Mouse (Mus musculus): ENCODE measurements around the gene Cideb.
"Not testable (repeated sequence)": the region's sequence is repeated elsewhere in the genome, so short reads cannot be mapped to it uniquely, and the experiment has no call there.

Cideb gene

DNA sequence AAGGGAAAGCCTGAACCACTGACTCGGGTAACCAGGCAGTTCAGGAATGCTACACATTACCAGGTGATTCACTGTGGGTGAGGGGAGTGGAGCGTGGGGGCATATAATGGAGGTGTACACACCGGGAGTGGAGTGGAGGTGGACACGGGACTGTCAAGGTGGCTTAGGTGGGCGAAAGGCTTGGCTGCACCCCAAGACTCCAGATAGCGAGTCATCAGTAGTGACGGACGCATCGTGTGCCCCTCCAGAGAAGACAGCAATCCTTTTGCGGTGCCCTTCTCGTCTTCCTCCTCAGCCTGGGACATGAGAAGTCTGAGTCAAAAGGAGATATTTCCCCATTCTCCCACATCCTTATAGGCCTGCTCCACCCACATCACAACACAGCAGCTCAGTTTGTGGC, 19.5 kb upstream of the Cideb start:
- Histone ChIP-seq H3K36me3 (ENCODE audit: control insufficient read depth, insufficient read depth, low read length, poor library complexity, severe bottlenecking) (no peaks in the 10 kb centered on the region), H3K27me3 (ENCODE audit: control insufficient read depth, insufficient read depth, low read length, poor library complexity, severe bottlenecking) (no peaks in the 10 kb centered on the region)
- DNase-seq (ENCODE audit: low read depth, low spot score), result no peak

DNA sequence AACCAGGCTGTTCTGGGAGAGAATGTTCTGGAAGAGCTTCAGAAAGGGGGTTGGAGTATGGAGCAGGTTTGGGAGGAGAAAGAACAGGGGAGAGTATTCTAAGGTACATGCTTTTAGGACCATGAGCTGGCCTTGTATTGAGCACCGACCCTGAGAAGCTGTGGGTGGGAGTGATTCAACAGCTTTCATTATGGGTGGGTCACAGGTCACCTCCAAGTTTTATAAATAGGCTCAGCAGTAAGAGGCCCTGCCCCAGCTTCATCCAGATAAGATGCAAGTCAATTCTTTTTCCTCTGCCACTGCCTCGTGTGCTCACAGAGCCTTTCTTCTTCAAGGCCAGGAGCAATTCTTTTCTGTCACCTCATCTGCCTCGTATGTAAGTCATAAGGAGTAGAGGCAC, 18.9 kb upstream of the Cideb start:
- H3K36me3 ChIP-seq (ENCODE audit: control insufficient read depth, insufficient read depth, low read length, poor library complexity, severe bottlenecking), result no peaks in the 10 kb centered on the region
- DNase-seq (ENCODE audit: low read depth, low spot score), result no peak
- no peaks in the 10 kb centered on the region for H3K27me3 ChIP-seq (ENCODE audit: control insufficient read depth, insufficient read depth, low read length, poor library complexity, severe bottlenecking)

DNA sequence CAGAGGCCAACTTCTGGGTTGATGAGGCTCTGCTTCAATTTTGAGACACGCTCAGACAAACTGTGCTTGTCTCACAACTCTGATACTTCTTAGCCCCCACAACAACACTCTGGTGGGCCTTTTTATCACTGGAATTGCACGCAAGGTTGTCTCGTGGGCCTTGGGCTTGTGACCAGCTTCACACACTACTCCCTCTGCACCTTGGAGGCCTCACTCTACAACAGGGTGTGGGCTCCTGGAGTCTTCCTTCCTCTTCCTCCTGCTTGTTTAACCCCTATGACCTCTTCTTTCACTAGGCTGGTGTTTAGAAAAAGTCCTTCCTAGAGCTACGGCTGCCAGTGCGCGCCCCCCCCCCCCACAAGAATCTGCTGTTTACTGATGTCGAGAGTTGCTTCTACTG, 18.5 kb upstream of the Cideb start:
- Histone ChIP-seq H3K27me3 (ENCODE audit: control insufficient read depth, insufficient read depth, low read length, poor library complexity, severe bottlenecking) (no peaks in the 10 kb centered on the region), H3K36me3 (ENCODE audit: control insufficient read depth, insufficient read depth, low read length, poor library complexity, severe bottlenecking) (no peaks in the 10 kb centered on the region)
- DNase-seq (ENCODE audit: low read depth, low spot score), result no peak

DNA sequence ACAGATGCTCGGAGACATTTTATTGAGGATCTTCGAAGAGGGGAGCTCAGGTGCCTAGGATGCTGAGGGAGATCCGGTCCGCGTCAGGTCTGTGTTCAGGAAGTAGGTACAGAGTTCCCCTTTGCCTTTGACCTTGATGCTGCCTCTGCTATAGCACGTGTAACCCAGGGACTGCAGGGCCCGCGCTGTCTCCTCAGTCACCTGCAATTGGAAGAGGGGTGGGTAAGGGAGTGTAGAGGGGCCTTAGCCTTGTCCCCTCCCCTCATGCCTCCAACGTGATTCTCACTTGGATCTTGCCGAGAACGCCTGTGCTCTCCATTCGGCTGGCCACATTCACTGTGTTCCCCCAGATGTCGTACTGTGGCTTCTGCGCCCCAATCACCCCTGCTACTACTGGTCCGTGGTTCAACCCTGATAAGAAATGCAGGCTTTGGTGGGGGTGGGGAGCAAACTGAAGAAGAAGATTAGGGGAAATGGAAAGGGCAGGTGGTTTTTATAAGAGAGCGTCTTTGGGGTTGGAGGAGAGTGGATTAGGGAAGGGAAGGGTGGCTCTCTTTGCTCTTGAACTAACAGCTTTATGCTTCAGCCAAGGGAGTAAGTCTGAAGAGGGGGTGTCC, 10.9 kb upstream of the Cideb start:
- Histone ChIP-seq H3K36me3 (ENCODE audit: control insufficient read depth, insufficient read depth, low read length, poor library complexity, severe bottlenecking) (no peaks in the 10 kb centered on the region), H3K27me3 (ENCODE audit: control insufficient read depth, insufficient read depth, low read length, poor library complexity, severe bottlenecking) (no peaks in the 10 kb centered on the region)
- no peak for DNase-seq (ENCODE audit: low read depth, low spot score)

DNA sequence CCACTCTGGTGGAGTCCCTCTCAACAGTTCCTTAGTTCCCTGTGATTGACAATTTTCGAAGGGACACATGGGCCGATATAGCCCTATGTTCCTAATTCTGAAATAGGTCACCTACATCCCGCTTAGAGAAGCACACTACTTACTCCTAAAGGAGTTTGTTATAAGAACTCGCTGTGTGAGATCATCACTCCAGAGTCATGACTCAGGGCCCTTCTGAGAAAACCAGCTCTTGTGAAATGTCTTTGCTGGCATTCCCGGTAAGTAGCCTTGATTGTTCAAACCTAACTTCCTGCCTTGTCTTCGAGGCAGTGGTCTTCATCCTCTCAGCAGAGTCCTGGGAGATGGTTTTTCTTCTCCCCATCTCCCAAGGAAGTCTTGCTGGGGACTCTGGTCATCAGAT, 10.3 kb upstream of the Cideb start:
- no peak for DNase-seq (ENCODE audit: low read depth, low spot score)

DNA sequence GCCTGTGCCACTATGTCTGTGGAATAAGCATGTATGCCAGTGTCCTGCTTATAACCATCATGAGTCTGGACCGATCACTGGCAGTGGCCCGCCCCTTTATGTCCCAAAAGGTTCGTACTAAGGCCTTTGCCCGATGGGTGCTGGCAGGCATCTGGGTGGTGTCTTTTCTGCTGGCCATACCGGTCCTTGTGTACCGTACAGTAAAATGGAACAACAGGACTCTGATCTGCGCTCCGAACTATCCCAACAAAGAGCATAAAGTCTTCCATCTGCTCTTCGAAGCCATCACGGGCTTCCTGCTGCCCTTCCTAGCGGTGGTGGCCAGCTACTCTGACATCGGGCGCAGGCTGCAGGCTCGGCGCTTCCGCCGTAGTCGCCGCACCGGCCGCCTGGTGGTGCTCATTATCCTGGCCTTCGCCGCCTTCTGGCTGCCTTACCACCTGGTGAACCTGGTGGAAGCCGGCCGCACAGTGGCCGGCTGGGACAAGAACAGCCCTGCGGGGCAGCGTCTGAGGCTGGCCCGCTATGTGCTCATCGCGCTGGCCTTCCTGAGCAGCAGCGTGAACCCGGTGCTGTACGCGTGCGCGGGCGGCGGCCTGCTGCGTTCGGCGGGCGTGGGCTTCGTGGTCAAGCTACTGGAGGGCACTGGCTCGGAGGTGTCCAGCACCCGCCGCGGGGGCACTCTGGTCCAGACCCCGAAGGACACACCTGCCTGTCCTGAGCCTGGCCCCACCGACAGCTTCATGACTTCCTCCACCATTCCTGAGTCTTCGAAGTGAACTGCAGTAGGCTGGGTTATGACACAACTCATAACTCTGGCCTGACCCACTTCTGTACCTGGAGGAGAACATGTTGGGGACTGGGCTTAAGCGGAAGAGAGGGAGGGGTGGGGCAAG, 9.5 kb upstream of the Cideb start:
- no peaks in the 10 kb centered on the region for H3K36me3 ChIP-seq (ENCODE audit: control insufficient read depth, insufficient read depth, low read length, poor library complexity, severe bottlenecking)
- no peaks in the 10 kb centered on the region for H3K27me3 ChIP-seq (ENCODE audit: control insufficient read depth, insufficient read depth, low read length, poor library complexity, severe bottlenecking)
- DNase-seq (ENCODE audit: low read depth, low spot score), result peak; percentile 51

More for the DNA sequence above, 10.3 kb upstream of the Cideb start:
- no peaks in the 10 kb centered on the region for H3K36me3 ChIP-seq (ENCODE audit: control insufficient read depth, insufficient read depth, low read length, poor library complexity, severe bottlenecking)
- no peaks in the 10 kb centered on the region for H3K27me3 ChIP-seq (ENCODE audit: control insufficient read depth, insufficient read depth, low read length, poor library complexity, severe bottlenecking)

DNA sequence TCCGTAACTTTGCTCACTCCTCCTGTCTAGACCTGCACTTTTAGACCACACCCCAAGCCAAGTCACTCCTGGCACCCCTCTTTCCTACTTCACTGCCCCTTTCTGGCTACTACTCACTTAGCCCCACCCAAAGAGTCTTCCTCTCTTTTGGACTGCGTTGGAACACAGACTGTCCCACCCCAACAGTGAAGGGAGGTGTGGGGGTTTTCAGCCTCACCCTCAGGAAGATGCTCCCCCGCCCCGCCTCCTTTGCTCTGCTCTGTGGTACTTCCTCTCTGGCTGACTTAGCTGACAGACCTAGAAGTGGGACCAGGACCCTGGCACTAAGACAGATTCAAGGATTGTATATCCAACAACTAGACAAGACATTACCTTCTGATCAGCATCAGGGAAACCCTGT, 7.4 kb upstream of the Cideb start, which contains the start of gene Ltb4r1:
Gene Ltb4r1 (plus strand): TSS at position 267 of the 400 bp plus-strand sequence.
- DNase-seq (ENCODE audit: low read depth, low spot score), result no peak
- no peaks in the 10 kb centered on the region for H3K27me3 ChIP-seq (ENCODE audit: control insufficient read depth, insufficient read depth, low read length, poor library complexity, severe bottlenecking)

DNA sequence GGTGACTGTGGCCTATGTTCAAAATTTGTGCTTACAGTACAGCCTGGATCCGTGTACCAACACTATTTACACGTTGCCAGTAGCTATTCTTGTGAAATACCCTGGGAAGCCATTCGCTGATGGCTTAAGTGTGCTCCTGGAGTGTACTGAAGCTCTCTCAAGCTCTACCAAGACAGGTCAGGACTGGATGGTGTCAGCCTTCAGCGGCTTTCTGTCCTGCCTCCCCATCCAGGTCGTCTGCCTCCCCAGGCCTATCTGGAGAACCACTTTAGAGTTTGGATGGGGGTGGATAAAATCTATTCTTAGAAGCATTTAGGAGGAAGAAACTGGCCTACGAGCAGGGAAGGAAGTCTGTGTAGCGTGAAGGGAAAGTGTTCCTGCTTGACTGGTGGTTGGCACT, 4.9 kb upstream of the Cideb start:
- DNase-seq (ENCODE audit: low read depth, low spot score), result no peak
- H3K36me3 ChIP-seq (ENCODE audit: control insufficient read depth, insufficient read depth, low read length, poor library complexity, severe bottlenecking), result no peaks in the 10 kb centered on the region

More for the DNA sequence above, 7.4 kb upstream of the Cideb start, which contains the start of gene Ltb4r1:
- no peaks in the 10 kb centered on the region for H3K36me3 ChIP-seq (ENCODE audit: control insufficient read depth, insufficient read depth, low read length, poor library complexity, severe bottlenecking)

DNA sequence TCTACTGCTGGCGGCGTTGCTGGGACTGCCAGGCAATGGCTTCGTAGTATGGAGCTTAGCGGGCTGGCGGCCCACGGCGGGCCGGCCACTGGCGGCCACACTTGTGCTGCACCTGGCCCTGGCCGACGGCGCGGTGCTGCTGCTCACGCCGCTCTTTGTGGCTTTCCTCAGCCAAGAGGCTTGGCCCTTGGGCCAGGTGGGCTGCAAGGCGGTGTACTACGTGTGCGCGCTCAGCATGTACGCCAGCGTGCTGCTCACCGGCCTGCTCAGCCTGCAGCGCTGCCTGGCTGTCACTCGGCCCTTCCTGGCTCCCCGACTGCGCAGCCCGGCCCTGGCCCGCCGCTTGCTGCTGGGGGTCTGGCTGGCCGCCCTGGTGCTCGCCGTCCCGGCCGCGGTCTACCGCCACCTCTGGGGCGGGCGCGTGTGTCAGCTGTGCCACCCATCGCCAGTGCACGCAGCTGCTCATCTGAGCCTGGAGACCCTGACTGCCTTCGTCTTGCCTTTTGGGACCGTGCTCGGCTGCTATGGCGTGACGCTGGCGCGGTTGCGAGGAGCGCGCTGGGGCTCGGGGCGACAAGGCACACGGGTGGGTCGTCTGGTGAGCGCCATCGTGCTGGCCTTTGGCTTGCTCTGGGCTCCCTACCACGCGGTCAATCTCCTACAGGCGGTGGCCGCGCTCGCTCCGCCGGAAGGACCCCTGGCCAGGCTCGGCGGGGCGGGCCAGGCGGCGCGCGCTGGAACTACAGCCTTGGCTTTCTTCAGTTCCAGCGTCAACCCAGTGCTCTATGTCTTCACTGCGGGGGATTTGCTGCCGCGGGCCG, 4.0 kb upstream of the Cideb start:
- DNase-seq (ENCODE audit: low read depth, low spot score), result no peak
- no peaks in the 10 kb centered on the region for H3K36me3 ChIP-seq (ENCODE audit: control insufficient read depth, insufficient read depth, low read length, poor library complexity, severe bottlenecking)
- H3K27me3 ChIP-seq (ENCODE audit: control insufficient read depth, insufficient read depth, low read length, poor library complexity, severe bottlenecking), result no peaks in the 10 kb centered on the region

More for the DNA sequence above, 4.9 kb upstream of the Cideb start:
- no peaks in the 10 kb centered on the region for H3K27me3 ChIP-seq (ENCODE audit: control insufficient read depth, insufficient read depth, low read length, poor library complexity, severe bottlenecking)

DNA sequence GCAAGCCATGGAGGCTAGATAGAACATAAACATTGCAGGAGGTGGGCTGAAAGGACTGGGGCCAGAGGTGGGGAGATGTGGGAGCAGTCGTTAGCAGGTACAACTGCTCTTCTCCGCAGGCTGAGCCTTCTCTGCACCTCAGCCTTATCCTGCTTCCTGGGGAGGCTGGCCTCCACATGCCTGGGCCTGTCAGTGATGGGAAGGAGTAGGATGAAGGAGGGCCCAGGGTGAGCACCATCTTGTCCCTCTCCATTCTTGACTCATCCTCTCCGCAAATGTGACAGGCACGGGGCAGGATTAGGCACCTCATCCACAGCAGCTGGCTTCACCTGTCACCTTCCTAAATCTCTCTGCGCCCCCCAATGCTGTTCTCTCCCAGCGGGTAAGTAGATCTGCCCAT, 2.9 kb upstream of the Cideb start, which contains the start of gene Ltb4r2:
Gene Ltb4r2 (plus strand): TSS at position 266 of the 400 bp plus-strand sequence.
- no peak for DNase-seq (ENCODE audit: low read depth, low spot score)
- Histone ChIP-seq H3K36me3 (ENCODE audit: control insufficient read depth, insufficient read depth, low read length, poor library complexity, severe bottlenecking) (no peaks in the 10 kb centered on the region), H3K27me3 (ENCODE audit: control insufficient read depth, insufficient read depth, low read length, poor library complexity, severe bottlenecking) (no peaks in the 10 kb centered on the region)

DNA sequence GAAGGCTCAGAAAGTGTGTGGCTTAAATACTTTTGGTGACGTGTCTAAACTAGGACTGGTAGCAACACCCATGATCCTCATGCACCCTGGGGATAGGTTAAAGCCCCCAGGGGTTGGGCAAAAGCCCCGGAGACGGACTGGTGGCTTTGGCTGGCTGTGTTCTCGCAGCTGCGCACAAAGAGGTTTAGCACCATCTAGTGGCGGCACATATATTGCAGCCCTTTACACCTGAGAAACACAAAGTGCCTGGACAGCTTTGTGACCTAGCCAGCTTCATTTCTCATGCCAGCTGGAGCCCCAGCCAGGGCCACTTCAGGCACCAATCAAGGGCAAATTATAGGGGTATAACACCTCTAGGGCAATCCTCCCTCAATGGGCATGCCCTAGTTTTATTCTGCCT, 1.9 kb upstream of the Cideb start:
- not testable (repeated sequence) for H3K36me3 ChIP-seq (ENCODE audit: control insufficient read depth, insufficient read depth, low read length, poor library complexity, severe bottlenecking); H3K27me3 ChIP-seq (ENCODE audit: control insufficient read depth, insufficient read depth, low read length, poor library complexity, severe bottlenecking)
- peak; percentile 88 for DNase-seq (ENCODE audit: low read depth, low spot score)

DNA sequence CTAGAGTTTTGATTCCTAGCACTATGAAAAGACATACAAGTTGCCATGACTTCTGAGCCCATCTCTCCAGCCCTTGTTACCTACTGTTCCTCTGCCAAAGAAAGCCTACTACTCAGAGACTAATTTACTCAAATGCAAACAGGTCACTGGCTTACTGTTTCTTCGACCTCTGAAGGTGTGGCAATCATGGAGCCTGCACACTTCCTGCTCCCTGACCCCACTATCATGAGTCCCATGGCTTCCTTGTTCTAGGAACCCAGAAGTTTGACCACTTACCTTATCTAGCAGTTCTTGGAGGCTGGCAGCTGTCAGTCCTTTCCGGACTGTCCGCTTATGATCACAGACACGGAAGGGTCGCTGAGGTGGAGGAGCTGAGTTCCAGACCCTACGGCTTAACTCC, 692 bp downstream of the Cideb start:
- no peak for DNase-seq (ENCODE audit: low read depth, low spot score)
- Histone ChIP-seq H3K36me3 (ENCODE audit: control insufficient read depth, insufficient read depth, low read length, poor library complexity, severe bottlenecking) (peaks cover 7% of the 10 kb centered on the region), H3K27me3 (ENCODE audit: control insufficient read depth, insufficient read depth, low read length, poor library complexity, severe bottlenecking) (no peaks in the 10 kb centered on the region)

DNA sequence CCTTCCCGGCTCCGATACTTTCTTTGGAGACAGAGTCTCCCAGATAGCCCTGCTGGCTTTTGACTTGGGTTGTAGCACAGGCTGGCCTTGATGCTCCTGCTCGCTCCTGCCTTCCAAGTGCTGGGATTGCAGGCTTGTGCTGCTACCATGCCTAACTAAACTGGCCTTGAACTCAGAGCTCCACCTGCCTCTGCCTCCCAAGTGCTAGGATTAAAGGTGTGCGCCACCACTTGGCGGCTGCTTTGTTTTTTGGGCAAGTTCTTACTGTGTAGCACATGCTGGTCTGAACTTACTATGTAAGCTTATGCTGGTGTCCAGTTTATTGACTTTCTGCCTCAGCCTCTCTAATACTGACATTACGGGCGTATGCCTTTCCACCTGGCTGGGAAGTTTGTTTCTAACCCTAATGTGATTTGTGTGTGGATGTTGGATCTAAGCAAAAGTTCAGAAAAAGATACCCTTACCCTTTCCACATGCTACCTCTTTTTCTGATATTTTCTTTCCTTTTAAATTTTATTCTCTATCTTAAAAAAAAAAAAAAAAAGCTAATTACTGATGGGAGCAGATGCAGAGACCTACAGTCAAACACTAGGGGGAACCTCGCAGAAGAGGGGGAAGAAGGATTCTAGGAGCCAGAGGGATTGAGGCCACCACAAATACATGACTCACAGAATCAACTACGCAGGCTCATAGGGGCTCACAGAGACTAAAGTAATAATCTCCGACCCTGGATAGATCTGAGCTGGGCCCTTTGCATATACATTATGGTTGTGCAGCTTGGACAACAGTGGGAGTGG, 11.0 kb downstream of the Cideb start:
- peaks cover 13% of the 10 kb centered on the region for H3K36me3 ChIP-seq (ENCODE audit: control insufficient read depth, insufficient read depth, low read length, poor library complexity, severe bottlenecking)
- no peaks in the 10 kb centered on the region for H3K27me3 ChIP-seq (ENCODE audit: control insufficient read depth, insufficient read depth, low read length, poor library complexity, severe bottlenecking)
- no peak for DNase-seq (ENCODE audit: low read depth, low spot score)

DNA sequence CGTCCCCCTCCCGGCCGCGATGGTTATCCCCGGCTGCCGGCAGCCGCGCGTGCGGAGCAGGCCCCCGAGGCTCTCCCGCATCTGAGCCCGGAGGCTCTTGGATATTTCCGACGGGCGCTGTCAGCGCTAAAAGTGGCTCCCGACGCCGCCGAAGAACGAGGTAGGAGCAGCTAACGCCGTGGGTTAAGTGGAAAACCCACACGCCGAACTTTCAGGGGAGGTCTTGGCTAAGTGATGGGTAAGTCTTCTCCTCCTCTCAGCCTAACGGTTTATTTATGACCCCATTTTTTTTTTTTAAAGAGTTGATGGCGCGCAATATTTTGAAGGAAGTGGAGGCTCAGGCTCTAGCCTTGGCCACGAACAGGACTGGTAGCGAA, 12.4 kb downstream of the Cideb start:
- no peak for DNase-seq (ENCODE audit: low read depth, low spot score)
- H3K36me3 ChIP-seq (ENCODE audit: control insufficient read depth, insufficient read depth, low read length, poor library complexity, severe bottlenecking), result peaks cover 13% of the 10 kb centered on the region
- H3K27me3 ChIP-seq (ENCODE audit: control insufficient read depth, insufficient read depth, low read length, poor library complexity, severe bottlenecking), result no peaks in the 10 kb centered on the region

Measured in splenic B cell, adult 2 months (primary cell).